Mouse (Mus musculus): ENCODE results near the gene Lcn9.

The Lcn9 gene

GRCm38 (mm10) chr2:25847226-25847625 is 24.3 kb downstream of the Lcn9 start, which contains the start of gene Sohlh1:
TSS of gene Sohlh1 (minus strand) at chr2:25847248.
- no peak for DNase-seq (ENCODE audit: low read depth, low spot score)

- DNase-seq (ENCODE audit: low read depth, low spot score): peak; percentile 36
Observed at GRCm38 (mm10) chr2:25850330-25850729, 27.4 kb downstream of the Lcn9 start.

GRCm38 (mm10) chr2:25852626-25853025 is 29.7 kb downstream of the Lcn9 start:
- no peak for DNase-seq (ENCODE audit: low read depth, low spot score)

- DNase-seq (ENCODE audit: low read depth, low spot score): no peak
Observed at GRCm38 (mm10) chr2:25853998-25854397, 31.0 kb downstream of the Lcn9 start.

- no peak for DNase-seq (ENCODE audit: low read depth, low spot score)
Observed at GRCm38 (mm10) chr2:25859891-25860290, 36.9 kb downstream of the Lcn9 start.

GRCm38 (mm10) chr2:25862038-25862437 is 39.1 kb downstream of the Lcn9 start:
- DNase-seq (ENCODE audit: low read depth, low spot score): no peak

- no peak for DNase-seq (ENCODE audit: low read depth, low spot score)
Observed at GRCm38 (mm10) chr2:25862696-25863270, 39.8 kb downstream of the Lcn9 start.

GRCm38 (mm10) chr2:25863337-25864131 is 40.6 kb downstream of the Lcn9 start, which contains the start of gene Kcnt1:
TSS of gene Kcnt1 (plus strand) at chr2:25863734.
- no peak for DNase-seq (ENCODE audit: low read depth, low spot score)

- DNase-seq (ENCODE audit: low read depth, low spot score): no peak
Observed at GRCm38 (mm10) chr2:25864230-25864629, 41.3 kb downstream of the Lcn9 start.

- no peak for DNase-seq (ENCODE audit: low read depth, low spot score)
Observed at GRCm38 (mm10) chr2:25865412-25865811, 42.5 kb downstream of the Lcn9 start.

- DNase-seq (ENCODE audit: low read depth, low spot score): no peak
Observed at GRCm38 (mm10) chr2:25866656-25867055, 43.7 kb downstream of the Lcn9 start.

Measured in retina, adult 2 months (tissue).